Mouse (Mus musculus) midbrain, embryonic 10.5 days (tissue): ENCODE data around the gene Slc25a5. TPM values are rescaled to one million over a fixed set of nuclear protein-coding genes. Genes with fewer than 3 reads are reported as not detected.
"Not testable (repeated sequence)": the region's sequence is repeated elsewhere in the genome, so short reads cannot be mapped to it uniquely, and the experiment has no call there.

Source experiments
- DNase-seq: peaks from one replicate; pipeline ENCODE4 v3.0.0-alpha.2; 2017; ENCODE audit warnings: low spot score
- H3K27ac ChIP-seq: fragments of 300-500 bp; sonication (generic); replicated peaks from 2 replicates; pipeline ENCODE4 v1.5.1; 2016; ENCODE audit warnings: mild to moderate bottlenecking
- H3K27me3 ChIP-seq: fragments of 300-500 bp; sonication (generic); 2 replicates; pipeline ENCODE4 v1.6.1; 2016; ENCODE audit warnings: low read depth, mild to moderate bottlenecking; ENCODE audit not compliant: poor library complexity, severe bottlenecking
- H3K36me3 ChIP-seq: fragments of 300-500 bp; sonication (generic); 2 replicates; pipeline ENCODE4 v1.6.1; 2016; ENCODE audit warnings: mild to moderate bottlenecking, moderate library complexity
- H3K4me1 ChIP-seq: fragments of 300-500 bp; sonication (generic); 2 replicates; pipeline ENCODE4 v1.6.1; 2016
- H3K4me3 ChIP-seq: fragments of 300-500 bp; sonication (generic); 2 replicates; pipeline ENCODE4 v1.5.1; 2016; ENCODE audit warnings: mild to moderate bottlenecking, moderate library complexity
- H3K9me3 ChIP-seq: fragments of 300-500 bp; sonication (generic); replicated peaks from 2 replicates; pipeline ENCODE4 v1.6.1; 2016; ENCODE audit warnings: mild to moderate bottlenecking
- WGBS: fragments of 180-500 bp; shearing (Covaris S2); methylation state at CpG from one replicate; pipeline ENCODE4 v1.1.7; 2016; 5-methylcytosine and 5-hydroxymethylcytosine counted together
- polyA plus RNA-seq: library from polyadenylated mRNA; unstranded; fragments of >200 nt; fragmentation: Nextera tagmentation; extraction: Ambion mirVana; gene quantifications from 2 replicates; pipeline ENCODE4 v1.2.1, GENCODE M21; 2016

Gene Slc25a5
- polyA plus RNA-seq, 1 experiment from 2014 or later = 854 TPM

DNA sequence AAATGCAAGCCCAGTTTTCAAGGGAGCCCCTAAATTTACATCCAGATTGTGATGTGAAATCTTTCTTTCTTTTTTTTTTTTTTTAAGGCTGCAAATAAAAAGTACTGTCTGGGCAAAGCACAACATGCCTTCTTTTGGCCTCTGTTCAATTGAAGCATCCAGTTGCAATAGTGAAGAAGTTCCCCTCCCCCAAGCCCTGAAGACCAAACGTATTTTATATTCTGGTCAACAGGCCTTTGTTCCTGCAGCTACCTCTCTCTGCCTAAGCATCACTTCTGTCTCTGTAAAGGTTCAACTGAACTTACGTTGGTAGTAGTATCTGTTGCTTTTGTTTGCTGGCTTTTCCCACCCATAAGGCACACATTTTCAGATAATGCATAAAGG, 31.5 kb upstream of the Slc25a5 start:
- peaks cover 34% of the 10 kb centered on the region for H3K4me1 ChIP-seq
- peak; percentile 16 for DNase-seq
- no peaks in the 10 kb centered on the region for H3K36me3 ChIP-seq
- WGBS = 26% methylated on average over 2 of the region's 2 CpGs
- no peaks in the 10 kb centered on the region for H3K9me3 ChIP-seq
- 0 out of 2 replicates have a peak overlapping the region, but pooled peaks have one; percentile 32 for H3K4me3 ChIP-seq
- peak overlapping the region; percentile 88 for H3K27ac ChIP-seq
- no peaks in the 10 kb centered on the region for H3K27me3 ChIP-seq

DNA sequence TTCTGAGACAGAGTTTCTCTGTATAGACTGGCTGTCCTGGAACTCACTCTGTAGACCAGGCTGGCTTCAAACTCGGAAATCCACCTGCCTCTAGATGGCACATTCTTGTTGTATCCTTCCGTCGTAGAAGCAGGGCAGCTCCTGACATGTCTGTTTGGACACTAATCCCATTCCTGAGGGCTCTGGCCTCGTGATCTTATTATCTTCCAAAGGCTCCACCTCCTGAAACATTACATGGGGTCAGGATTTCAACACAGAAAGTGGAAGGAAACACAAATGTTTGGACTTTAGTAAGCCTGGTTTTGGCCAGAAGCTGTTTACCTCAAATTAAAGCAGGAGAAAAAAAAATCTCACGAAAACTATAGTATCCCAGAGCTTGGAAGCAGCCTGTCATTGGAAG, 28.1 kb upstream of the Slc25a5 start:
- H3K9me3 ChIP-seq = no peaks in the 10 kb centered on the region
- no peaks in the 10 kb centered on the region for H3K36me3 ChIP-seq
- H3K27ac ChIP-seq = no peak overlapping the region
- H3K4me1 ChIP-seq = peaks cover 21% of the 10 kb centered on the region
- H3K4me3 ChIP-seq = no peak overlapping the region
- no peak for DNase-seq
- WGBS = 54% methylated on average over 5 of the region's 5 CpGs
- H3K27me3 ChIP-seq = no peaks in the 10 kb centered on the region

DNA sequence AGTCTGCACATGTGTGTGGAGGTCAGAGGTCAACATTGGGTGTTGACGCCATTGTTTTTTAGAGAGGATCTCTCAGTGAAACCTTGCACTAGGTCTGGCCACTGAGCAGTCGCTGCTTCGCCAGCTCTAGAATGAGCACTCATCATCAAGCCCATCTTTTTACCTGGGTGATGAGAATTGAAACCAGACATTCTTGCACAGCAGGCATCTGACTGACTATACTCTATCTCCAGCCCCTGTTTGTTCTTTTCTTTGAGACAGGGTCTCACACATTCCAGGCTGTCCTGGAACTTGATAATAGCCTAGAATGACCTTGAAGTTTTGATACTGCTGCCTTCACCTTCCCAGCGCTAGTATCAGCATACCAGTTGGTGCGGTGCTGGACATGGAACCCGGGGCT, 22.9 kb upstream of the Slc25a5 start:
- DNase-seq = no peak
- WGBS = 90% methylated on average over 6 of the region's 6 CpGs
- Histone ChIP-seq H3K36me3 (no peaks in the 10 kb centered on the region), H3K4me1 (no peaks in the 10 kb centered on the region), H3K9me3 (no peaks in the 10 kb centered on the region), H3K4me3 (no peak overlapping the region), H3K27ac (no peak overlapping the region), H3K27me3 (no peaks in the 10 kb centered on the region)

DNA sequence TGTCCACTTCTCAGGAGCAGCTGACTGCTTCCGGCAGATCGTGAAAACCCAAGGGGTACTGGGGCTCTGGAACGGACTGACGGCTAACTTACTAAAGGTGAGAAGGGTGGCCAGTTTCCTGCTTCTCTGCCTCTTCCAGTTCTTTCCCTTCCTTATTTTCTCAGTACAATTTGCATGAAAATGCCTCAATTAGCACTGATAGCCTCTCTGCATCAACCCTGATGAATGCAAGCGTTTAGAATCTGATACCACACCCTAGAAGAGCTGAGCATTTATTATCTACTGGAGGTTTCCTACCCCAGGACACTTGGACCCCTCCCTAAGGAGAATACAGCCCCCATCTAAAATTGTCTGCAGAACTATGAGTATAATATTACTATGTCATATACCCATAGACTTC, 19.9 kb upstream of the Slc25a5 start:
- Histone ChIP-seq H3K36me3 (no peaks in the 10 kb centered on the region), H3K4me1 (no peaks in the 10 kb centered on the region), H3K27me3 (no peaks in the 10 kb centered on the region), H3K27ac (no peak overlapping the region), H3K9me3 (no peaks in the 10 kb centered on the region), H3K4me3 (no peak overlapping the region)
- DNase-seq = no peak
- 89% methylated on average over 5 of the region's 5 CpGs for WGBS

DNA sequence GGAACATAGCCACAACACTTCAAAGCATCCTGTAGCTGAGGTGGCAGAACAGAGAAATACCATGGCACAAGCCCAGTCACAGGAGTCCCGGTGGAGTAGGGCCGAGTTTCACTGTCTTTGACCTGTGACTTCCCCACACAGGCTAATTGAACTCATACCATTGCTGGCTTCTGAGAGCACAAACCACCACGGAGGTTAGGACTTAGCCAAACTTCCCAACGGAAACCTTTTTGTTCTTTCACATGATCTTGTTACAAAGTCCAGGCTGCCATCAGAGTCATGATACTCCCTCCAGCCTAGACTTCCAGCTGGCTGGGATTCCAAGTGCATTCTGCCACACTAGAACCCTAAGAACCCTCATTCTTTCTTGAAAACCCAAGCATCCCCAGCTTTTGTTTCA, 17.8 kb upstream of the Slc25a5 start:
- no peaks in the 10 kb centered on the region for H3K9me3 ChIP-seq
- no peak for DNase-seq
- H3K27ac ChIP-seq = no peak overlapping the region
- no peaks in the 10 kb centered on the region for H3K27me3 ChIP-seq
- WGBS = 79% methylated on average over 4 of the region's 4 CpGs
- no peaks in the 10 kb centered on the region for H3K4me1 ChIP-seq
- no peaks in the 10 kb centered on the region for H3K36me3 ChIP-seq
- no peak overlapping the region for H3K4me3 ChIP-seq

DNA sequence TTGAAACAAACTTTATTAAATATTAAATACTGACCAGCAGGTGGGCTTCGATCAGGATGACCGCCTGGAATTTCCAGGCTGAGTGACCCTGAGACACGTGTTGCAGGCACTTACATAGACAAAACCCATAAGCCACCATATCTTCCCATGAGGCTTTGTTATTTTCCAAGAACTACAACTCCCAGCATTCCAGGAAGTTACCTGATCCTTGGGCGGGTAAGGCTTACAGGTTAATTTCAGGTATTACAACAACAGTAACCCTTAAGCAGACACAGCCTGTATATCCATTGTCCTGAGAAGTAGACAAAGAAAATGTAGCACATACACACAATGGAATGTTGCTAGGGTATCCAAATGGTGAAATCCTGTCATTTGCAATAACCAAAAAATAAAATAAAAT, 6.1 kb upstream of the Slc25a5 start:
- H3K4me1 ChIP-seq = no peaks in the 10 kb centered on the region
- no peaks in the 10 kb centered on the region for H3K9me3 ChIP-seq
- no peak overlapping the region for H3K4me3 ChIP-seq
- H3K36me3 ChIP-seq = no peaks in the 10 kb centered on the region
- H3K27ac ChIP-seq = no peak overlapping the region
- H3K27me3 ChIP-seq = no peaks in the 10 kb centered on the region
- no peak for DNase-seq
- 59% methylated on average over 4 of the region's 4 CpGs for WGBS

DNA sequence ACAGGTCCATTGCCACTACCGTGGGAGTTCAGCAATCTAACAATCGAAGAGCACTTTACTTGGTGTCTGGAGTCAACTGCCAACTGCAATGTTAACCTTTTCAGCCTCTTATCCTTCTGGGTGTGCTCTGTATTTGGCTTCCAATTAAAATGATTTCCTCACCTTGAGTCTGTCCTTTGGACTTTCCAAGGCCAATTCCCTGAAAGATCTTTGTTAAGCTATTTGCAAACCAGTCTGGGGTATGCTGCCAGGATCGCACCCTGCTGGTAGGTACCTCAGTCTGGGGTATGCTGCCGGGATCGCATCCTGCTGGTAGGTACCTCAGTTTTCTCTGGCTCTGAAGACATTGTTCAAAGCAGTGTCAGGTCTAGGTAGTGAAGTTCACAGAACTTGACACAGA, 880 bp upstream of the Slc25a5 start:
- Histone ChIP-seq H3K4me1 (peaks cover 12% of the 10 kb centered on the region), H3K9me3 (peaks cover 8% of the 10 kb centered on the region; the same call in 1 of the 2 replicates), H3K36me3 (peaks cover 20% of the 10 kb centered on the region), H3K4me3 (no peak overlapping the region), H3K27me3 (no peaks in the 10 kb centered on the region), H3K27ac (no peak overlapping the region)
- DNase-seq = no peak
- 63% methylated on average over 5 of the region's 5 CpGs for WGBS

DNA sequence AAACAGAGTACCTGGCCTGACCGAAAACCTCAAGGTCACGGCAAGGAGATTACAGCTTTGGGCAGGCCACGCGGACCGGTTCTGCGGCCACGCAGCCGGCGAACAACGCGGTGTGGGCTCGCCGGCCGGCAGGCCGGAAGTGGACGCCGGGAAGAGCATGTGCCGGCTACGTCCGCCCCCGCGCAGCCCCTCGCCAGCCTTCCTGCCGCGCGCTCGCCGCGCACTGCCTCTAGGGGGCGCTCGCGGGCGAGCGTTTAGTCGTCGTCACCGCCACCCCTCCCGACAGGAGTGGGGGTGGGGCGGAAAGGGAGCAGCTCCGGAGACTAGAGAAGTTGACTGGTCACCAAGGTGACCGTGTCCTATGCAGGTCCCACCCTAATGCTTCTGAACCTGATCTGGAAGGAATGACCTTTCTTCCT, 721 bp downstream of the Slc25a5 start:
- DNase-seq = peak; percentile 76
- H3K27me3 ChIP-seq = no peaks in the 10 kb centered on the region
- peaks cover 20% of the 10 kb centered on the region for H3K36me3 ChIP-seq
- WGBS = 13% methylated on average over 41 of the region's 41 CpGs
- peaks cover 14% of the 10 kb centered on the region for H3K4me1 ChIP-seq
- peaks cover 8% of the 10 kb centered on the region; the same call in 1 of the 2 replicates for H3K9me3 ChIP-seq
- H3K4me3 ChIP-seq = peak overlapping the region; percentile 69
- H3K27ac ChIP-seq = peak overlapping the region; percentile 89

DNA sequence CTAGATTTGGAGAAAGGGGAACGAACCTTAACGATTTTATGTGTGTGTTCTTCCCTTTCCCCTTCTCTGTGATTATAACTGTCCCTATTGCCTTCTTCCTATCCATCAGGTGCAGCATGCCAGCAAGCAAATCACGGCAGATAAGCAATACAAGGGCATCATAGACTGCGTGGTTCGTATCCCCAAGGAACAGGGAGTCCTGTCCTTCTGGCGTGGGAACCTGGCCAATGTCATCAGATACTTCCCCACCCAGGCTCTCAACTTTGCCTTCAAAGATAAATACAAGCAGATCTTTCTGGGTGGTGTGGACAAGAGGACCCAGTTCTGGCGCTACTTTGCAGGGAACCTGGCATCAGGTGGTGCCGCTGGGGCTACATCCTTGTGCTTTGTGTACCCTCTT, 1.3 kb downstream of the Slc25a5 start:
- Histone ChIP-seq H3K4me3 (peak overlapping the region; percentile 69), H3K27ac (peak overlapping the region; percentile 89; the same call in 1 of the 2 replicates), H3K36me3 (peaks cover 20% of the 10 kb centered on the region), H3K4me1 (peaks cover 14% of the 10 kb centered on the region)
- not testable (repeated sequence) for H3K27me3 ChIP-seq, DNase-seq, H3K9me3 ChIP-seq
- WGBS = 79% methylated on average over 8 of the region's 8 CpGs

DNA sequence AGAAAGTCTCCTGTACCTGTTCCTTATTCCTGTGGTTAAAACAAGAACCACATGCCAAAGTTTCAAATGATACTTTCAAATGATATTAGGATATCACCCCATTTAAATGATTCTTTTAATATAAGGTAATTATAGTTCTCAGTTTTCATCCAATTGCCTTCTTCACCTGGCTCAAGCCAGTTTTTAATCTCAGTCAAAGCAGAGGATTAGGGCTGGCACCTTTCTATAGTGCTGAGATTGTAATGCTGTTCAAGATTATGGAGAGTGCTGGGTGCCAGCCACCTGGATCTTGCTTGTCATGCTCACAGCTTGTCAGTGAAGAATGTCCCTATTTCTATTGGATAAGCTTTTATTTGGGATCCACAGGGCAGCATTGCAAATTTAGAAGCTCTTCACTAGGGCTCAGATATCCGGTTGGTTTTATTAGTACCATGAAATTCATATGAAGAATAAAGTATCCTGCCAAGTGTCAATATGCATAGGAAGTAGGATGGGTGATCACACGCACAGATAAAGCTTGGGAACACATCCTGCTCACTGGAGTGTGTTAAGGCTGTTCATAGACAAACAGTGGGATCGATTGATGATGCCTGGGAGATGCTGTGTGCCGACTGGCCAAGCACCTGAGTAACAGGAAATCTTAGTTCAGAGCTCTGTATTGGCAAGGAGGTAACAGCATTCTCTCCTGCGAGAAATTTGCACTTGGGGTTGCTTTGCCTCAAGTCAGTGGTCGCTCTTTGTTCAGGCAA, 3.9 kb downstream of the Slc25a5 start:
- no peak for DNase-seq
- 61% methylated on average over 6 of the region's 6 CpGs for WGBS
- H3K9me3 ChIP-seq = peaks cover 8% of the 10 kb centered on the region; the same call in 1 of the 2 replicates
- H3K27me3 ChIP-seq = no peaks in the 10 kb centered on the region
- H3K4me3 ChIP-seq = no peak overlapping the region
- peaks cover 20% of the 10 kb centered on the region for H3K36me3 ChIP-seq
- H3K27ac ChIP-seq = no peak overlapping the region
- peaks cover 25% of the 10 kb centered on the region for H3K4me1 ChIP-seq

DNA sequence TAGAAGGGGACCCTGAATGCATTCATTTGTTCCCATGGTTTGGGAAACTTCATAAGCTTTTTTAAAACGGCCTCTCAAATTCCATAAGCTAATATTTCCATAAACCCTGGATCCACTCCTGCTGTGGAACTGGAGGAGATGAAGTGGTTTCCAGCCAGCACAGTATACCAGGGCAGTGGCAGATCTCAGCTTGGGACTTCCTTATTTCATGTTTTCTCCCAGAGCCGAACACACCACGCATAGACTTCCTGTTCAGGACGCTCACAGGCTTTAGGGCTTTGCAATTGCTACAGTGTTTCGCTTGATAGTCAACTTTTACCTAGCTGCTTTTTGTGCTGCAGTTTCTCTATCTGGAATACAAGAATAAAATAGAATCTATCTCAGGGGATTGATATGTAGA, 7.7 kb downstream of the Slc25a5 start:
- no peak for DNase-seq
- Histone ChIP-seq H3K36me3 (peaks cover 6% of the 10 kb centered on the region), H3K27me3 (no peaks in the 10 kb centered on the region), H3K4me3 (no peak overlapping the region), H3K27ac (no peak overlapping the region), H3K9me3 (no peaks in the 10 kb centered on the region), H3K4me1 (peaks cover 29% of the 10 kb centered on the region)
- WGBS = 84% methylated on average over 5 of the region's 5 CpGs

DNA sequence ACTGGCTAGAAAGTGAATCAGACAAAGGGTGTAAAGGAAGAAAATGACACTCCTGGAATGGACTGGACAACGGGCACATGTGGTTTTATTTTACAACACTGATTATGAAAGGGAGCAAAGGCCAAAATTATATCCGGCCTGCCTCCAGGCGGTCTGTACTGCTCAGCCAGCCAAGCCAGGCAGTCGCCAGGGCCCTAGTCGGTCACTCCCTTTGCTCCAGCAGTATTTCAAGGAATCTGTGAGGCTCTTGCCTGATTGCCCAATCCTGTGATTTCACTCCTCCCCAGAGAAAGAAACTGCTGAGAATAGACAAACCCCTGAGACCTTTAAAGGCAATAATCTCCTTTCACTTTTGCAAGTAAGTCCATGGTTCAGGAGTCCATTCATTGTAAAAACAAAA, 8.7 kb downstream of the Slc25a5 start:
- no peak for DNase-seq
- no peaks in the 10 kb centered on the region for H3K36me3 ChIP-seq
- H3K4me3 ChIP-seq = no peak overlapping the region
- H3K9me3 ChIP-seq = no peaks in the 10 kb centered on the region
- no peak overlapping the region for H3K27ac ChIP-seq
- peaks cover 29% of the 10 kb centered on the region for H3K4me1 ChIP-seq
- no peaks in the 10 kb centered on the region for H3K27me3 ChIP-seq
- WGBS = 67% methylated on average over 5 of the region's 5 CpGs

DNA sequence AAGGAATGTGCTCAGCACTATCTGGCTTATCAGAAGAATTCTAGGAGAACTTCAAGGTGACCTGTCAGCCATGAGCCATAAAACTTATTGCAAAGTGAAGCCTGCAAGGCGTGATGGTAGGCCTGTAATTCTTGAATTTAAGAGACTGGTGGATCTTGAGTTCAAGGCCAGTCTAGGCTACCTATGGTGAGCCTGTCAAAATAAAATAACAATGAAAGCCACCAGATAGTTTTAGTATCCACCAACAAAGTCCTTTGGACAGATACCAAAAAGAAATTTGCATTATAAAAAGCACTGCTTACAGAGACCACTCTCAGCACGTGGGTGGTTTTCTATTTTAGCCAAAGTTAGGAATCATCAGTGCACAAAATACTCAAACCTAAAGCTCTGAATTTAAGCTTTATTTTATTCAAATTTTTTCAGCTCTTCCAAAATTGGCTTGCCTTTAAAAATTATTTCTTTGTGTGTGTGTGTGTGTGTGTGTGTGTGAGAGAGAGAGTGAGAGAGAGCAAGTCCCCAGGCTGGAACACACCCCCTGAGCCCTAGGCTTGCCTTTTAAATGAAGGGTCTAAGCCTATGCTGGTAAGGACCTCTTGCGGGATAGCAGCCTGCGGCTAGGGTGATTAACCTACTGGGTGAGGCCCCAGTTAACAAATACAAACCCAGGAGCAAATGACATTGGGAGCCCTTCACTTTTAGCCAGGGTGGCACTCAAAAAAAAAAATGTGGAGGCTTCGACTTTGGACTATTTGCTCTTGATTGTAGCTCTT, 10.2 kb downstream of the Slc25a5 start:
- Histone ChIP-seq H3K4me1 (peaks cover 28% of the 10 kb centered on the region), H3K36me3 (no peaks in the 10 kb centered on the region), H3K9me3 (no peaks in the 10 kb centered on the region), H3K4me3 (no peak overlapping the region), H3K27me3 (no peaks in the 10 kb centered on the region), H3K27ac (no peak overlapping the region)
- WGBS = 53% methylated on average over 5 of the region's 5 CpGs
- DNase-seq = no peak
